Comparison of ENCODE assay signal across 8 mouse cellular contexts in genomic region chr3:122245215-122245877, GRCm38 (mm10). TPM values are rescaled to one million over a fixed set of nuclear protein-coding genes. Genes with fewer than 3 reads are reported as not detected.
DNase-seq lines count a peak whose midpoint lies in the region; ATAC-seq and TF ChIP-seq lines count a peak whose summit lies in the region.

Gene Gclm, plus strand, starts transcription at chr3:122245557.

- no peaks in the 10 kb centered on the region for H3K27me3 ChIP-seq in G1E (ENCODE audit: insufficient read depth, low read length)
- H3K27me3 ChIP-seq in forebrain, postnatal 0 days (ENCODE audit: insufficient read depth, low read length) = no peaks in the 10 kb centered on the region
- no peaks in the 10 kb centered on the region for H3K27me3 ChIP-seq in lung, embryonic 15.5 days

- peaks cover 18% of the 10 kb centered on the region for H3K36me3 ChIP-seq in G1E (replicated peaks)
- no peaks in the 10 kb centered on the region for H3K36me3 ChIP-seq in forebrain, postnatal 0 days (ENCODE audit: insufficient read depth)
- H3K36me3 ChIP-seq in lung, embryonic 15.5 days = no peaks in the 10 kb centered on the region

- ATAC-seq in G1E (ENCODE audit: extremely low read depth, insufficient number of reproducible peaks, low FRiP score, poor library complexity, severe bottlenecking) = peak; percentile 56
- ATAC-seq in forebrain, postnatal 0 days = peak; percentile 99
- ATAC-seq in lung, embryonic 15.5 days (ENCODE audit: borderline replicate concordance, extremely low read depth, low FRiP score, low TSS enrichment) = peak; percentile 96

- no peaks in the 10 kb centered on the region for H3K9me3 ChIP-seq in G1E (replicated peaks)
- no peaks in the 10 kb centered on the region for H3K9me3 ChIP-seq in forebrain, postnatal 0 days (ENCODE audit: low read length)
- H3K9me3 ChIP-seq in lung, embryonic 15.5 days = no peaks in the 10 kb centered on the region

- peak within 1 kb of the TSS; percentile 96 for H3K4me3 ChIP-seq in G1E (ENCODE audit: low read depth, low read length)
- peak within 1 kb of the TSS; percentile 92 for H3K4me3 ChIP-seq in forebrain, postnatal 0 days (ENCODE audit: low read depth, low read length)
- H3K4me3 ChIP-seq in lung, embryonic 15.5 days = peak within 1 kb of the TSS; percentile 99

- DNase-seq in G1E (ENCODE audit: low spot score) = peak; percentile 83
- peak; percentile 95 to 97 for DNase-seq in cerebellum, adult 18-20 months
- peak; percentile 96 for DNase-seq in forebrain, postnatal 0 days
- DNase-seq in heart, postnatal 4 days = peak; percentile 95
- peak; percentile 88 to 92 for DNase-seq in layer of hippocampus, adult 8-10 months (ENCODE audit: low spot score in 2 of 2)
- peak; percentile 89 for DNase-seq in ovary, adult 18-20 months (ENCODE audit: low spot score)
- peak; percentile 94 for DNase-seq in thymus, postnatal 0 days (ENCODE audit: low spot score)

- peaks cover 39% of the 10 kb centered on the region for H3K4me1 ChIP-seq in G1E (ENCODE audit: insufficient read depth, low read depth, low read length)
- peaks cover 15% of the 10 kb centered on the region for H3K4me1 ChIP-seq in forebrain, postnatal 0 days (ENCODE audit: insufficient read depth)
- H3K4me1 ChIP-seq in lung, embryonic 15.5 days = peaks cover 19% of the 10 kb centered on the region

- TF ChIP-seq CTCF in G1E (IDR thresholded peaks at IDR 0.05; ENCODE audit: low read depth, low read length) = 0 out of 2 replicates have a peak, but pooled peaks have one; percentile 43
- TF ChIP-seq CTCF in forebrain, postnatal 0 days (IDR thresholded peaks at IDR 0.05; ENCODE audit: low read depth) = peak; percentile 54

- peak within 1 kb of the TSS; percentile 92 for H3K9ac ChIP-seq in forebrain, postnatal 0 days
- peak within 1 kb of the TSS; percentile 90 for H3K9ac ChIP-seq in lung, embryonic 15.5 days

- peak within 1 kb of the TSS; percentile 64 for H3K4me2 ChIP-seq in forebrain, postnatal 0 days (ENCODE audit: low read depth)
- peak within 1 kb of the TSS; percentile 86 for H3K4me2 ChIP-seq in lung, embryonic 15.5 days

- peak within 1 kb of the TSS; percentile 92 for H3K27ac ChIP-seq in forebrain, postnatal 0 days (ENCODE audit: low read depth, low read length)
- peak within 1 kb of the TSS; percentile 94 for H3K27ac ChIP-seq in lung, embryonic 15.5 days

- under 1% methylated on average over 71 of the region's 90 CpGs for WGBS in forebrain, postnatal 0 days
- under 1% methylated on average over 77 of the region's 90 CpGs for whole genome bisulfite sequencing in lung, embryonic 15.5 days

RNA-seq across cellular contexts. Expression of gene Gclm, which starts in this region (rescaled TPM):
- total RNA-seq in G1E (2014; fragmentation: Nextera tagmentation) (294 and 394 TPM in 2 replicates), G1E (2017) (115 and 121 TPM in 2 replicates)
- polyA plus RNA-seq in G1E (2012) = 491 and 677 TPM in 2 replicates
- 20.5 and 29.4 TPM in 2 replicates for total RNA-seq in forebrain, postnatal 0 days (2014; rRNA removed)
- polyA plus RNA-seq in forebrain, postnatal 0 days (2015; fragmentation: Nextera tagmentation; extraction: Ambion mirVana) = 40.1 and 58.3 TPM in 2 replicates
- total RNA-seq in heart, postnatal 4 days (2021) = 10 to 100 TPM; 43.9 to 58.5 TPM
- total RNA-seq in layer of hippocampus, adult 8-10 months (2022) = 10 to 100 TPM; 80.5 to 97.3 (median 88.5) TPM
- 90.6 and 103 TPM in 2 replicates for polyA plus RNA-seq in lung, embryonic 15.5 days (2015; fragmentation: Nextera tagmentation; extraction: Ambion mirVana)
- 53.6 and 63.7 TPM in 2 replicates for polyA plus RNA-seq in thymus, postnatal 0 days (2015; fragmentation: Nextera tagmentation; extraction: Ambion mirVana)

Comparison
In these comparisons a context has a peak if more than half of its experiments do, and no peak if none do; other contexts are left out.
1. Peak in every context shown above with its lines: DNase-seq, ATAC-seq, H3K4me3 ChIP-seq and H3K27ac ChIP-seq.